Mouse (Mus musculus) urinary bladder, postnatal 14 days (tissue): ENCODE data around the gene Cecr2.

Experiments used
- DNase-seq: peaks from one replicate; pipeline ENCODE4 v3.0.0; 2021; ENCODE audit warnings: low spot score

The Cecr2 gene

DNA sequence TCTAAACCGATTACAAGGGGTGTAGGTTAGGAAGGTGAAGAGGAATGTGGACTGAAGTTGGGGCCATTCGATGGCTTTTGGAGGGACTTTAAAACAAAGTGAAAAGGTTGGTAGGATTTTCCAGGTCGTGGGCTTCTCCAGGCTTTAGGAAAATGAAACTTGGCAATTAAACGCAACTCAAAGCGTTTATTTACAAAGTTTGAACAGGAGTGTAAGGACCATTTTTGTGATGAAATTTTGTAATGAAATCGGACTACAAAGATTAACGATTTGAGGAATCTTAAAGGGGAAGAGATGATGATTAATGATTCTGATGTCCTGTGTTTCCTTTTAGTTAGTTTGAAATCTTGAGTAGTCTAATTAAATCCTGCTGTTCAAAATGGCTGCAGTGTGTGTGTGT, 1.7 kb downstream of the Cecr2 start:
- no peak for DNase-seq

DNA sequence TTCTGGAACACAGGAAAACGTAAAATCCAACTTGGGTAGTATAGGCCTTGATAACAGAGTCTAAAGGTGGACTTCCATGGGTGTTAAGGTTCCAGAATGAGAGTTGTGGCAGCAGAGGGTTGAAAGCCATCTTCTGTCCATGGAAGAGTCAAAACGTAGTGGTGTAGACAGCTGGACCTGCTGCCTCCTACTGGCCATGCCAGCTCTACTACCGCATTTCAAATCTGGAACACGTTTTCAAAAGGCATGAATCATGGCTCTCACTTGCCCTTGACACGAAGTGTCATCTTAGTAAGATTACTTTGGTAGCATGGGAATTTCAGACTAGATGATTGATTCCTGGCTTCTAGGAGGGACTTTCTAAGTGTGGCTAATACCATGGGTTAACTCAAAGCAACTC, 8.0 kb downstream of the Cecr2 start:
- DNase-seq: no peak

DNA sequence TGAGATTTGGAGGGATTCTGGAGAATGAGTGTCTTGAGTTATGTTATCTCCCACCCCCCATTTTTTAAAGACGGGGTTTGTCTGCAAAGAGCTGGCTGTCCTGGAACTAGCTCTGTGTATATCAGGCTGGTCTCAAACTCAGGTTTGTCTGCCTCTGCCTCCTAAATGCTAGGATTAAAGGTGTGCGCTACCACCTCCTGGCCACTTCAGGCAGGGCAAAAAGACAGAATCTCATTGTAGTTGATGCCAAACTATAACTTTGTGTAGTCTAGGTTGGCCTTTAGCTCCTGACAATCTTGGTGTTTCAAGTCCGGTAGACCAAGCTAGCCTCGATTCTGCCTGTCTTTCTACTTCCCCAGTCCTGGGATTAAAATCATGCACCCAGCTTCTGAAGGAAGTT, 8.7 kb downstream of the Cecr2 start:
- DNase-seq: peak; percentile 7

DNA sequence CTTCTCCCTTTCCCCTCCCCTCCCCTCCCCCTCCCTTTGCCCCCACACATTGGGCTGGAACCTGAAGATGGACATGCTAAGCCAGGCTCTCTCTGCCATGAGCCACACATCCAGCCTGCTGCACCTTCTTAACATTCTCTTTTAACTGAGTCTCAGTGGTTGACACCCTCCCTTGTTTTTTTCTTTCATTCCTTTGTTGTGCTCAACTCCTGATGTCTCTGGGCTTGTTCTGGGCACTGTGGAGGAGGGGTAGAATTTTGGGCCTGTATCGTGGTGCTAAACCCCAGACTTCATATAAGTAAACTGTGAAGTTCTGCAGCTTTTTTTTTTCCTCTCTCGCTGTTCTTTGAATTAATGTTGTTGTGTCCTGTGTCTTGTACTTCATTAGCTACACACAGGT, 9.8 kb downstream of the Cecr2 start:
- no peak for DNase-seq

DNA sequence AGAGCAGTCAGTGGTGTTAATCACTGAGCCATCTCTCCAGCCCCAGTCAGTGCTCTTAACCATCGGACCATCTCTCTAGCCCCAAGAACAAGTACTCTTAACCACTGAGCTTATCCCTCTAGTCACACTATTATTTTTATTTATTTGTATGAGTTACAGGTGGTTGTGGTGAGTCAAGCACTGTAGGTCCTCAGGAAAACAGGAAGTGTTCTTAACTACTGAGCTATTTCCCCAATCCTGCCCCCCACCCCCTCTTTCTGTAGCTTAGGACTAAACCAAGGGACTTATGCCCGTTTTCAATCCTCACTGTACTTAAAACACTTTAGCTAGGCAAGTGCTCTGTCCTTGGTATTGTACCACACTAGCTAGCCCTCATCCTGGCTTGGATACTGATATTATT, 17.2 kb downstream of the Cecr2 start:
- DNase-seq: no peak

DNA sequence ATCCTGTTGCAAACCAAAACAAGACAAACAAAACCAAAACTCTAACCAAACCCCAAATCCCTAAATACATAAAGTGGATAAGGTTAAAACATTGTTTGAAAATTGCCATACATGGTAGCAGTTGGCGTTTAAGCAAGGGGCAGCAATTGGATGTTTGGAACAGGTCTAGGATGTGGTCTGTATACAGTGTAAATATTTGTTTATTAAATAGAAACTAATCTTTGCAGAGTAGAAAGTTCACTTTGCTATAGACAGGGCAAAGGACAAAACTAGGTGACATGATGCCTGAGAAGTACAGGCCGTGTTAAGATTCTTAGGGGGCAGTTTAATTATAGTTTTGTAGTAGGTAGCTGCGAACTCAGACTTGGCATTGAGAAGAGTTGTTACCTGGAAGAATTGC, 18.6 kb downstream of the Cecr2 start:
- no peak for DNase-seq

DNA sequence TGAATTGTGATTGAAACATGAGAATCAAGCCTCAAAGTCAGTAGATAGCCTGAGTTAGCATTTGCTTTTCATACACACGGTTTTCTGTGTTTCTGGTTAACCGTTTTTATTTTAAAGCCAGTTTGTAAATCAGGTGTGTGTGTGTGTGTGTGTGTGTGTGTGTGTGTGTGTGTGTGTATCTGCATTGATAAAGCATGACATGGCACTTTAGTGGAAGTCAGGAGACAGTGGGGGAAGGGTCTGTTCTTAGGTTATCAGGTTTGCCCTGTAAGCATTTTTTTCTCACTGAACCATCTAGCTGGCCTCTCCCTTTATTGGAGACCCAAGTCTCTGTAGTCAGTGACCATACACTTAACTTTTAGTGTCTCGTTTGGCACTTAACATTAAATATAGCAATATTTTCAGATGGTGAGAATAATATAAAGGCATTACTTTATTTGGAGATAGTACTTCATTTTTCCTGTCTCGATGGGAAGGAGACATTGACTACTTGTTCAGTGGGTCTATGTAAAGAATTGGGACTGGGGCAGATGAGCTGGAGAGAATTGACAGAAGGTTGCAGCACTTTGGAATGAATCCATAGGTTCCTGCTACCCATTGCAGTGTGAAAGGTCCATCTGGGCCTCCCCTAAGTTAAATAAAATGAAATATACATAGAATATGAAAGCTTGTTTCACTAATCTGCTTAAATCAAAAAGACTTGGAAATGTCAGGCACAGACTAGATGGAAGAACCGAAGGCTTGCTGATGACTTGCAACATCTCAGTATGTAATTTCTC, 20.9 kb downstream of the Cecr2 start:
- DNase-seq: no peak

DNA sequence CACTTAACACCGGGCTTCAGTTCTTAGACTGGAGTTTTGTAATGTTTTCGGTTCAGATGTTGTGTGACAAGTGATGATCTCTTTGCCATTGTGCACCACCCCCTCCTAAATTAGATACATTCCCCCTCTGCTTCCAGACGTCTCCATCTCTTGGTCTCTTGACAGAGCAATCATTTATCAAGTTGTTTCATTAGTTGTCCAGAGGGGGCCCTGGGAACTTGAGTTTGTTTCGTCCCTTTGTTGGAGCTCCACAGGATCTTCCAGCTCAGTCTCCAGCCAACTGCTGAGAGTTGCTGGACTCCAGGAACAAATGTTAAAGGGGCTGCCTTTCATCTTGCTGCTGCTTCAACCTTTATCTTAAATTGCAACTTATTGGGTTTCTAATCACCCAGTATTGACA, 34.1 kb downstream of the Cecr2 start:
- no peak for DNase-seq

DNA sequence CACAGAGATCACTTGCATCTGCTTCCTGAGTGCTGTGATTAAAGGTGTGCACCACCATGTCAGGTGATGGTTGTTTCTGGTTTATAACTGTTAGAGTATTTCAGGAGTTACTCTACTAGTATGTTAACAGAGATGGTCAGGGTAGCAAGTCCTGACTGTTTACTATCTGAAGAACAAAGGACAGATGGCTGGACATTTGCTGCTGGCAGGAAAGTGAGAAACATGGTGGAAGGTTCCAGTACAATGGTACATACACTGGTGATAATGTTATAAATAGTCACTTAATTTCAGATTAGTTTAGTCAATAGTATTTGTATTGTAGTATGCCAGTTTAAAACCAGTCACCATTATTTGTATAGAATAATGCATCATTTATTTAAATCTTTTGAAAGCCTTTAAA, 38.2 kb downstream of the Cecr2 start:
- no peak for DNase-seq

DNA sequence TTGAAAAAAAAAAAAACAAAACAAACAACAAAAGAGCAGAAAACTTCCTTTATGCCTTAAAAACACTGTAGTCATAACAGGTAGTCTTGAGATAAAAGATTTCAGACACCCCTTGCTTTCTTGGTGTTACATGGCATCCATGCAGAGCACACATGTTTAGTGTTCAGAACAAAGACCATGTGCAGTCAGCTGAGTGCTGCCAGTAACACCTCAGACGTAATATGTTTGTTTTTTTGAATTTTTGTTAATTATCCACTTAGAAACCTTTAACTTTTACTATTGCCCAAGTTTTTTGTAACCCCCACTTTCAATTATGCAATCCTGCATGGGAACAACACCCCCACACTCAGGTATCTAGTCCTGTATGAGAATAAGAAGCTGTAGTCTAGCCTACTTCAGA, 42.6 kb downstream of the Cecr2 start:
- DNase-seq: no peak

DNA sequence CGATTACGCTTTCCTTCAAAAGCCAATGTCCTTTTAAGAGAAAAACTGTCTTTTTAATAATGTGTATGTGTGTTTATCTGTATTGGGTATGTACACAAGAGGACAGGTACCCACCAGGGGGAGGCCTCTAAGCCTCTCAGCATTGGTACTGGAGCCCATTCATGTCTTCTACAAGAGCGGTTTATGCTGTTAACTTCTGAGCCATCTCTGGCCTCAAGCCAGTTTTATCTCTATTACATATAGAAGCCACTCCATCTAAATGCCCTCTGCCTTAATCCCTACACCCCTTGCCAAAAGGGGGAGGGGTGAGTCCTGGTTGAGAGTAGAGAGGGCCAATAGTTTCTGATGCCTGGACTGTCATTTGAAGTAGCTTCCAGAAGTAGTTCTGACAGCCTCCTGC, 48.6 kb downstream of the Cecr2 start:
- no peak for DNase-seq

DNA sequence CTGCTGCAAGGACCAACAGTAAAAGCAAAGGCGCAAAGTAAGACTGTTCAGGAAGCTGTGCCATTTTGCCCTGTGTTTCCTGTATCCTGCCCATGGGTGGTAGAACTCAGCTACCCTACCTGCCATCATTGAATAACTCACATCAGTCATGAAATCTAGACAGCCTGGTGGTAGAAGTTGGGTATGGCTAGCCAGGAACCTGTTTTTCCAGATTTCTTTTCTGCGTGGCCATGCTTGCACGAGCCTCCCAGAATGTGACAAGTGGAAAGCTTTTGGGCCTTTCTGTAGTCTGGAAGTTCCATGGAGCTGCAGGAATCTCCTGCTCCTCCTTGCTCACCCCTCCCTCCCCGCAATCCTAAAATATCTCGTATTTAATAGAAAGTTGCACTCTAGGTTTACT, 49.1 kb downstream of the Cecr2 start:
- peak; percentile 30 for DNase-seq

DNA sequence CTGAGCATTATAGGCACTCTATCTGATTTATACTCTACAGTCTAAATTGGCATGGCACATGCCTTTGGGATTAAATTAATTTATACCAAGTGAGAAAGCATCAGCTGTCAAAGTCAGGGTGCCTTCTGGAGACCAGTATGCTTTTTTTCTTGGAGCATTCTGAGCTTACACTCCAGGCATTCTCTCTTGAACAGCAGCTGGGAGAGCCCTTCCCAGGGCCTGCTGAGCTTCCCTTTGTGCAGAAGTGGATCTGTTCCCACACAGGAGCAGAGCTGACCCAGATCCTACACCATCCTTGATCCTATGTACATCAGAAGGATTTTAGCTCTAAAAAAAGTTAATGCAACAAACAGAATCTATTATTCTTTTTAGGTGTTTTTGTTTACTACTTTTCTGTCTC, 49.7 kb downstream of the Cecr2 start:
- no peak for DNase-seq

DNA sequence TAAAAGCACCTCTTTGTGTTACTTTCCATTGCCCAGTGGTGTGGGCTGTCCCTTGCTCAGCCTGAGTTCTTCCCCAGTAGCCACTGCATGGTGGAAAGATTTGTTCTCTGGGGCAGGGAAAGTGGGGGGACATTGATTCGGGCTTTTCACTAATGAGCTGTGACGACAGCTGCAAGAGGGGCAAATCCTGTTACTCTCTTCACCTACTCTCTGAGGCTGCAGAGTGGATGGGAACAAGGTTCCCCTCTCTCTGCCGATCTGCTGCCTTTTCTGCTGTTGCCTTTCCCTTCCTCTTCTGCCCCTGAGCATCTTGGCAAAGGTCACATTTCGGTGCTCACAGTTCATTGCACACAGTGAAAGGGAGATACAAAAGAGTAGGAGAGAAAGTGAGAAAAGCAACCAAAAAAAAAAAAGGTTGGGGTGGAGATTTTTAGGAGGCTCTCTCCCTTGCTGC, 50.4 kb downstream of the Cecr2 start:
- DNase-seq: no peak

DNA sequence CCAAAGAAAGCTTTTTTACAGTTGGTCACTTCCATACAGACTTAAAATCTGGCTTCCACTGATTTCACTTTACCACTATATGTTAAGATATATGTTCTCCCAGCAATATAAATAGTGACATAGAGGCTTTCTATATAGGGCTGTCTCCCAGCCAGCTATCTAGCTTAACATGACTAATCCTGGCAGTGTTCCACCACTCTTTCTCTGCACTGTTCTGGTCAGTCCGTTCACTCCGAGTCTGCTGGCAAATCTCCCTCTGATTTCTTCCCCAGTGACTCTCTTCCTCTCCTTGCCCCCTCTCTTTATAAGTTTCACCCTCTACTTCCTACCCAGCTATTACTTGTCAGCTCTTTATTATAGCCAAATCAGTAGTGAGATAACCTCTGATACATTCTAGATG, 59.8 kb downstream of the Cecr2 start:
- no peak for DNase-seq

DNA sequence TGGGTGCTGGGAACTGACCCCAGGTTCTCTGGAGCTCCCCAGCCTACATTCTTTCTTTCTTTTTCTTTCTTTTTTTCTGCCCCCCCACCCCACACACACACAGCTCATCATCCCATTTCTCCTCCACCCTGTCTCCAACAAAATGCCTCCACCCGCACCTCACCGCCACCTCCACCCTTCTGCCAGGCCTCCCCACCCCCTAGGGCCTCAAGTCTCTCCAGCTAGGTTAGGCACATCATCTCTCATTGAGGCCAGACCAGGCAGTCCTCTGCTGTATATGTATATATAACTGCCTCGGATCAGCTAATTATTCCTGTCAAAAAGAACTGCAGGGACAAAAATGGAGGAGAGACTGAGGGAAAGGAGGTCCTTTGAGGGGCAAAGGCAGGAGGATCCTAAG, 69.8 kb downstream of the Cecr2 start:
- DNase-seq: no peak

DNA sequence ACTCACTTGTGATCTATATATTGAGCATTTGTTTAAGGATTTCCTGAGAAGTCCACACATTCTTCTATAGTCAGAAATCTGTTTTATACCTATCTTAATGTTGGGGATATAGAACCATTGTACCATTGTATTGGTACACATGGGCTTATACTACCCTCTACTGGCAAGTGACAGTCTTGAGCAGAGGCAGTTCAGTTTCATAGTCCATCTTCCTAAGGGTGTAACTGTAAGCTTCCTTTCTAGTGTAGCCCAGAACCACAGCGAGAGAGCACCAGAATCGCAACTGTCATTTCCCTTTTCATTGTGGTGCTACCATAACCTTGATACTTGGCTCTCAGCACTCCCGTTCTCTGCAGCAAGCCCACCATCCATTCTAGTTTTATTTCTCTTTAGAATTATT, 70.4 kb downstream of the Cecr2 start:
- no peak for DNase-seq

DNA sequence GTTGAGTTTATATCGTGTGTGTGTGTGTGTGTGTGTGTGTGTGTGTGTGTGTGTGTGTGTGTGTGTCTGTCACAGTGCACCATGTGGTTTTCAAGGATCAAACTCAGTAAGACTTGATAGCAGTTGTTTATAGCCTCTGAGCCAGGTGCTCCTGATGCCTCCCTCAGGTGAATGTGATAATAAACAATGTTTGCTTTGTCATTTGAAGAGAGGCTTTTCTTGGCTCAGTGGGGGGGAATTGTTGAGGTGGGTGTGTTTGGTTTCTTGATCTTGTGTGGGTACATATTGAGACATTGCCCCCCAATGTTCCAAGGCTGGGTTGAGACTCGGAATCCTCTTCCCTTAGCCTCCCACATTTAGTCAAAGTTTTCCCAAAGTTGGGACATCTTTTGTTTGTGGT, 77.0 kb downstream of the Cecr2 start:
- DNase-seq: no peak

DNA sequence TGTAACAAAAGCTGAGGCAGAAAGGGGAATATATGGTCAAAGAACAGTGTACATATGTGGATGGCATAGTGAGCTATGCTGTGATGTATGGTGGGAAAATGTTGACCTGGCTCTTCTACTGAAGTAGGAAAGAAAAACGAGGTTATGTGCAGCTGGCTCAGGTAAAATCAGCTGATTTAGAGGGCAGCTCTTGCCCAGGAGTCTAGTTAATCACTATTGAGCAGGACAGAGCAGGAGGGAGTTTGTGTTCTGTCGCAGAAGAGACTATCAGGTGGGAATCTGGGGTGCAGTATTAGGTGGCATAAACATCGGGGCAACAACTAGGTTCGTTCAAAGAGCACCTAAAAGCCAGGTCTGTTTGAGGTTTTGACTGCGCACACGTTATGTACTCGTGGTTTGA, 78.1 kb downstream of the Cecr2 start:
- no peak for DNase-seq

DNA sequence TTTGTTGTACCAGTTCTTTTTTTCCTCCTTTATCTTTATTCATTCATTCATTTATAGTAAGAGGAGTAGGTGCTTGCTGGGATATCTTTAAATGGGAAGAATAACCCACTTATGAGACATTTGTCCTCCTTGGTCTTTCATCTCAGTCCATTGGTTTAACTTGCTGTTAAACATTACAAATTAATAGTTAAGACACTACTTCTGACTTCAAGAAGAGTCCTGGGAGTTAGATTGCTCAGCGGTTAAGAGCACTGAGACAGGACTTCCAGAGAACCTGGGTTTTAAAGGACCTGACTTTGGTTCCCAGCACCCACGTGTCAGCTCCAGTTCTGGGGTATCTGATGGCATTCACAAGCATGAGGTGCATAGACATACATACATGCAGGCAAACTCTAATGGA, 80.2 kb downstream of the Cecr2 start:
- DNase-seq: no peak

DNA sequence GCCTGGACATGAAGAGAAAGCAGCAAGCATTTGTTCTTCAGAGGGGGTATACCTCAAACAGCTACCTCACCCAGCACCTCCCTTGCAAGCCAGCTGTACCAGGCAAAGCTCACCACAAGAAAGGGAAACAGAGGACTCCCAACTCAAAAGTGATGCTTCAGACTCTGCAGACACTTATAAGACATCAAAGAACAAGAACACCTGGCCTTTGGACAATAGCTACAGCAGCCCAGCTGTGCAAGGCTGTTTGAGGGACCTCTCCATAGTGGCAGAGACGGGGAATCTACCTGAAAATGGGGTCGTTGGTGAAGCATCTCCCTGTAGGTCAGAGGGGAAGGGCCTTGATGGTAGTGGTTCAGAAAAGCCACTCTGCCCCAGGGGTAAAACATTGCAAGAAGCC, 95.0 kb downstream of the Cecr2 start:
- DNase-seq: no peak

DNA sequence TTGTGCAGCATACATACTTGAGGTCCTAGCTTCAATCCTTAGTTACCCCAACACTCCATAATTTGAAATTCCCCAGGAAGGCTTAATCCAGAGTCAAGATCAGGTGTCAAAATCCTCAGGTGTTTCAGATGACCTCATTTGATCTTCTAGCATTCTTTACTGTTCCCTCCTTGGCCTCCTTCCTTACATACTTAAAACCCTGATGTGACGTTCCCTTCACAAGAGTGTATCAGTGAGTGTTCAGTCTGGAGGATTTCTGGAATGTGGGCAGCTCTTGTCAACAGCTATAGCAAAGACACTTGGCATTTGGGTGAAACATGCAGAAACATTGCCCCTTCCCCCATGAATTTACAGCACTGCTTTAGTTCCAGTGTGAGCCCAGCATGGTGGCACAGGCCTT, 103.8 kb downstream of the Cecr2 start:
- DNase-seq: no peak

DNA sequence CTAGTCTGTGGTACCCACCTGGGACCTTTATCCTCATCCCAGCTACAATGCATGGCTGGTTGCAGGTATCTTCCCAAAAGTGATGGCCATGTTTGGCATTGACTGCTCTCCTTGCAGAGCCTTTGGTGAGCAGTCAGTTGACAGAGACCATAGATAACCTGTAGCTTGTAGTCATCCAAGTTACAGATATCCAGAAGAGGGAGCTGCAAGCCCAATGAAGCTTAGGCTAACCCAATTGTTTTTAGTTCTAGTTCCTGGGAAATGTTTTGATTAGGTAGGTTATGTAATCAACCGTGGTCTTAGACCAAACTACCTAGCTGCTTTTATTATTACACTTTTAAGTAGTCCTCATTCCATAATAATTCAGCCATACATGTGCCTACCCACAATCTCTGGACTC, 105.2 kb downstream of the Cecr2 start:
- DNase-seq: no peak

DNA sequence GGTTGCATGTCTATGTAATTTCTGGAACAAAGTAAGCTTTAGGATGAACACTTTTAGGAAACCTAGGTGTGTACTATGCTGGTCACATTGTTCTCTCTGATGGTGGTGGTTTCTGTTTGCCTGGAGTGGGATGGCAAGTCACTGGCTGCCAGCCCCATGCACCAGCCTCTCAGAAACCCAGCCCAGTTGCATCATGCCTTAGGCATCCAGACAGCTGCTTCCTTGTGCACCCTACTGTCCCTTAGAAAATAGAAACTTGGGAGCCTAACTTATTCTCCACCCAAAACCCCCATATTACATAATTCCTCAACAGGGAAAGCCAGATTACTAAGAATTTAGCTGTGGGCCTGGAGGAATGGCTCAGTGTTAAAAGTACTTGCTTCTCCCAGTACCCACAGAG, 105.9 kb downstream of the Cecr2 start:
- DNase-seq: no peak
